Mouse (Mus musculus) lung, postnatal 0 days (tissue): Measurements from ENCODE around the gene Rp9.

Experiments
- CTCF ChIP-seq: IDR thresholded peaks from 2 replicates; pipeline ENCODE4 v1.5.1; 2016; ENCODE audit warnings: antibody characterized with exemption, mild to moderate bottlenecking
- EP300 ChIP-seq: IDR thresholded peaks from 2 replicates; pipeline ENCODE4 v1.6.1; 2016; ENCODE audit warnings: antibody characterized with exemption, mild to moderate bottlenecking, control low read depth

DNA sequence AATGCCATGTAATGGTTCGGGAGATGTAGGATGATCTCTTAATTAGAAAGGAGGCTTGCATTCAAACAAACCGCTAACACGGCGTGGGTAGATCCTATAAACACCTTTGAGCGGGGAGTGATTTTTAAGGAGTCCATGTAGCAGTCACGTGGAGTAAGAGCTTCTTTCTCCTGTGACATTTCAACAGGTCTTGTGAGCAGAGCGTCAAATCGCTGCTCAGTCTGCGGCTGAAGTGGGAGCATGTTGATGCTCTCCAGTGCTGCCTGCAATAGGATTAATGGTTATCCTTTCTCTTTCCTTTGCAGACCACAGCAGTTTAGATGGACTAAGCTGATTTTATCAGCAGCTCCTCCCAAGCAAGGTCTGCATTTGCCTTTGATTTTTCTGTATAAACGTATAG, 6.7 kb upstream of the Rp9 start:
- TF ChIP-seq CTCF (no peak), EP300 (no peak)
